Mouse (Mus musculus) embryonic facial prominence, embryonic 14.5 days (tissue): ENCODE measurements around the gene Urb1. TPM values are rescaled to one million over a fixed set of nuclear protein-coding genes. Genes with fewer than 3 reads are reported as not detected.

Experiments
- ATAC-seq: fragments of 200-750 bp; cut with Nextera tagmentation; 2 replicates; pipeline ENCODE4 v1.8.0; 2017; ENCODE audit warnings: low read depth, moderate number of reproducible peaks, moderate TSS enrichment
- DNase-seq: peaks from one replicate; pipeline ENCODE4 v3.0.0-alpha.2; 2015; ENCODE audit warnings: low spot score
- H3K27ac ChIP-seq: fragments of 300-500 bp; sonication (generic); replicated peaks from 2 replicates; pipeline ENCODE4 v1.5.1; 2014; ENCODE audit warnings: low read depth, mild to moderate bottlenecking, low read length, moderate library complexity
- H3K27me3 ChIP-seq: fragments of 300-500 bp; sonication (generic); replicated peaks from 2 replicates; pipeline ENCODE4 v1.6.1; 2014; ENCODE audit warnings: low read length; ENCODE audit not compliant: control insufficient read depth, insufficient read depth
- H3K36me3 ChIP-seq: fragments of 300-500 bp; sonication (generic); 2 replicates; pipeline ENCODE4 v1.6.1; 2014; ENCODE audit warnings: low read length, mixed read lengths; ENCODE audit not compliant: control insufficient read depth, insufficient read depth
- H3K4me1 ChIP-seq: fragments of 300-500 bp; sonication (generic); 2 replicates; pipeline ENCODE4 v1.6.1; 2014; ENCODE audit warnings: antibody characterized with exemption, low read length; ENCODE audit not compliant: control insufficient read depth, insufficient read depth
- H3K4me2 ChIP-seq: fragments of 300-500 bp; sonication (generic); 2 replicates; pipeline ENCODE4 v1.6.1; 2014; ENCODE audit warnings: low read depth, mild to moderate bottlenecking, low read length, moderate library complexity, mixed read lengths
- H3K4me3 ChIP-seq: fragments of 300-500 bp; sonication (generic); 2 replicates; pipeline ENCODE4 v1.5.1; 2014; ENCODE audit warnings: low read depth, mild to moderate bottlenecking, low read length
- H3K9ac ChIP-seq: fragments of 300-500 bp; sonication (generic); 2 replicates; pipeline ENCODE4 v1.6.1; 2014; ENCODE audit warnings: low read depth, mild to moderate bottlenecking, low read length, moderate library complexity, mixed read lengths
- H3K9me3 ChIP-seq: fragments of 300-500 bp; sonication (generic); 2 replicates; pipeline ENCODE4 v1.6.1; 2016; ENCODE audit warnings: low read length; ENCODE audit not compliant: control insufficient read depth
- WGBS: fragments of 180-500 bp; shearing (Covaris S2); extraction: QIAGEN DNeasy Blood & Tissue Kit; methylation state at CpG from one replicate; pipeline ENCODE4 v1.1.7; 2014; 5-methylcytosine and 5-hydroxymethylcytosine counted together
- polyA plus RNA-seq: library from polyadenylated mRNA; unstranded; fragments of >200 nt; fragmentation: Nextera tagmentation; extraction: Ambion mirVana; gene quantifications from 2 replicates; pipeline ENCODE4 v1.2.1, GENCODE M21; 2014

Gene Urb1
- polyA plus RNA-seq, 1 experiment from 2014 or later = 11.6 TPM

DNA sequence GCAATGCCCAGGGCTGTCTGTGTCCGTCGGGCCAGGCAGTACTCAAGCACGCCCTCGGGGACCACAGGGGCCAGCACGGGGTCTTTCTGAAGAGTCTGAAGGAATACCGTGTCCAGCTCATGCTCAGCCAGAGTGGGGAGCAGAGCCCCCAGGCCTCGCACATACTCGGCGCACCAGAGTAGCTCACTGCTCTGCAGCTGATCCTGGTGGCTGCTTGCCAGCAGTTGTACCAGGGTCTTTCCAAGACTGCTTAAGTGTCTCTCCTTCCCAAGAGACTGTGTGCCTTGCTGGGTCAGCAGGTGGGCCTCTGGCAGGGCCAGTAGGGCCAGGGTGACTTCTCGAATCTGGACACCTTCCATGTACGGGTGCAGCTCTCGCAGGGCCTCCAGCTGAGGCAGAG is 36.0 kb downstream of the Urb1 start:
- Histone ChIP-seq H3K27ac (no peak overlapping the region), H3K4me2 (no peak overlapping the region), H3K27me3 (no peaks in the 10 kb centered on the region), H3K9me3 (no peaks in the 10 kb centered on the region), H3K4me1 (no peaks in the 10 kb centered on the region), H3K36me3 (peaks cover 95% of the 10 kb centered on the region), H3K9ac (no peak overlapping the region), H3K4me3 (no peak overlapping the region)
- no peak for ATAC-seq
- DNase-seq = no peak
- 80% methylated on average over 12 of the region's 12 CpGs for WGBS

DNA sequence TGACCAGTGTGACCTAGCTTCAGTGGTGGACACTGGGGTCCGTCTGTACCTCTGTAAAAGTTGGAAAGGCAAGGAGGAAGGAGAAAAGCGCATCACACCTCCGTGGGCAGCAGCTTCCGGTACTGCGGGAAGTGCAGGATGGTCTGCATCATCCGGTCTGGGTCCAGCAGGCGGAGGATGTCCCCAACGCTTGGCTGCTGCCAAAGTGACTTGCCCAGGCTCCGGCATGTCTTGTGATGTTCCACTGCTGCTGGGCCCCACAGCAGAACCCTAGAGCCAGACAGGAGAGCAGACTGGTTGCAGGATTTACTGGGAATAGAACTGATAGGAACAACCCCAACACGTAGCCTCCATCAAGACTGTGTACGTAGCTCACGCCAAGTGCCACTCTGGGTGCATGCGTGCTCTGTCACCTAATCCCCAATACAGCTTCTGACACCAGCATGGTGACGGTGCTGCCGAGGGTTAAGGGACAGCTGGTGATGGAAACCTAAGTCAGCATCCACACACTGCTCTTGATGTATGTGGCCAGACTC is 43.2 kb downstream of the Urb1 start:
- no peaks in the 10 kb centered on the region for H3K9me3 ChIP-seq
- H3K9ac ChIP-seq = no peak overlapping the region
- WGBS = 95% methylated on average over 15 of the region's 15 CpGs
- no peak for DNase-seq
- no peak for ATAC-seq
- no peaks in the 10 kb centered on the region for H3K4me1 ChIP-seq
- H3K4me2 ChIP-seq = no peak overlapping the region
- no peaks in the 10 kb centered on the region for H3K27me3 ChIP-seq
- H3K36me3 ChIP-seq = peaks cover 83% of the 10 kb centered on the region
- no peak overlapping the region for H3K4me3 ChIP-seq
- no peak overlapping the region for H3K27ac ChIP-seq

DNA sequence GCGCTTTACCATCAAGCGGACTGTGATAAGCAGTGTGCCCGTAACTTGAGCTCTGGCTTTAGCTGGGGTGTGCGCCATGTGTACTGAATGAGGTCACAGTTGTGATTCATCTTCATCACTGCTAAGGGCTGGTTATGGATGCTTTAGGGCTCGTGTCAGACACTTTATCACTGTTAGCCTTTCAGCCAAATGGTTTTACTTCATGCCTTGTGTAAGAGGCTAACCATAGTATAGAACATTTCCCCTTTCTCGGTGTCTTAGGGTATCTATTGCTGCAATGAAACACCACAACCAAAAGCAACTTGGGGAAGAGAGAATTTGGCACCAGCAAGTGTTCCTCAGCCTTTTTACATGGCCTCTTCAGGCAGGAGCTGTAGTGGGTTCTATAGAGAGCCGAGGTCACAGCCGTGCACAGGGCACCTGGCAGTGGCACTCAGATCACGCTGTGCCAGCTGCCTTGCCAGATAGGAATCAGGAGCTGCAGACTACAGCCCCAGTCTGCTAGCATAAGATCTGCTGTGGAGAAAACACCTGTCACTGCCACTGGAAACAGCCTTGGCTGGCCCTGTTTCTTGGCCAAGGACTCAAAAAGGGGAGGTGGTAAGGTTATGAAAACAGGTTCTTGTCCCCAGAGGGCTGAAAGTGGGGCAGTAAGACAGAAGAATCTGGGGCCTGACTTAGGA is 44.9 kb downstream of the Urb1 start:
- Histone ChIP-seq H3K27me3 (no peaks in the 10 kb centered on the region), H3K36me3 (peaks cover 80% of the 10 kb centered on the region)
- 87% methylated on average over 9 of the region's 9 CpGs for WGBS

DNA sequence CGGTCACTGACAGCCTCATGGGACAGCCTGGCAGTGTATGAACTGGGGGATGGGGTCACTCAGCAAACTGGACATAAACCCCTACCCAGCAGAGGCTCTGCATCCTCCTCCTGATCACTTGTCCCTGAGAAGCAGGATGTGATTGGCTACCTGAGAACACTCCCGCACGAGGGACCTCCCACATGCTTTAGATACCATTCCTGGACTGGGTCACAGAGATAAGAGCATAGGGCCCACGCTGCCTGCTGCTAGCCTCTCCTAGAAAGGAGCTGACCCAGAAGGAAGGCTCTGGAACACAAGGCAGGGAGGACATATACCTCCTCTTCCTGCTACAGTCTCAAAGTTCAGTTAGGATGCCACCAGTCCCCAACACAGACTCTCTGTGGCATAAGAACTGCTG is 49.7 kb downstream of the Urb1 start:
- no peak overlapping the region for H3K27ac ChIP-seq
- no peak for DNase-seq
- H3K4me3 ChIP-seq = no peak overlapping the region
- no peak overlapping the region for H3K4me2 ChIP-seq
- peaks cover 64% of the 10 kb centered on the region for H3K36me3 ChIP-seq
- no peaks in the 10 kb centered on the region for H3K9me3 ChIP-seq
- no peak overlapping the region for H3K9ac ChIP-seq
- ATAC-seq = no peak
- WGBS = 78% methylated on average over 4 of the region's 4 CpGs
- H3K27me3 ChIP-seq = no peaks in the 10 kb centered on the region
- no peaks in the 10 kb centered on the region for H3K4me1 ChIP-seq

More for the DNA sequence above, 44.9 kb downstream of the Urb1 start:
- DNase-seq = peak; percentile 24
- Histone ChIP-seq H3K9ac (no peak overlapping the region), H3K9me3 (no peaks in the 10 kb centered on the region), H3K27ac (no peak overlapping the region), H3K4me2 (no peak overlapping the region), H3K4me3 (no peak overlapping the region), H3K4me1 (no peaks in the 10 kb centered on the region)
- ATAC-seq = no peak

GRCm38 (mm10) chr16:90759335-90759734 is 50.9 kb downstream of the Urb1 start:
- ATAC-seq = no peak

GRCm38 (mm10) chr16:90753386-90753941 is 56.7 kb downstream of the Urb1 start:
- 86% methylated on average over 12 of the region's 13 CpGs for WGBS
- H3K27me3 ChIP-seq = no peaks in the 10 kb centered on the region
- H3K36me3 ChIP-seq = peaks cover 58% of the 10 kb centered on the region
- no peak for ATAC-seq
- no peak for DNase-seq
- no peak overlapping the region for H3K4me3 ChIP-seq
- H3K9me3 ChIP-seq = no peaks in the 10 kb centered on the region
- no peak overlapping the region for H3K27ac ChIP-seq
- no peak overlapping the region for H3K4me2 ChIP-seq
- no peaks in the 10 kb centered on the region for H3K4me1 ChIP-seq
- H3K9ac ChIP-seq = no peak overlapping the region

More at GRCm38 (mm10) chr16:90759335-90759734, 50.9 kb downstream of the Urb1 start:
- WGBS = 66% methylated on average over 3 of the region's 3 CpGs
- no peak overlapping the region for H3K9ac ChIP-seq
- H3K9me3 ChIP-seq = no peaks in the 10 kb centered on the region
- no peaks in the 10 kb centered on the region for H3K27me3 ChIP-seq
- H3K4me3 ChIP-seq = no peak overlapping the region
- no peak overlapping the region for H3K4me2 ChIP-seq
- no peak overlapping the region for H3K27ac ChIP-seq
- no peak for DNase-seq
- no peaks in the 10 kb centered on the region for H3K4me1 ChIP-seq
- H3K36me3 ChIP-seq = peaks cover 66% of the 10 kb centered on the region

- Histone ChIP-seq H3K9me3 (no peaks in the 10 kb centered on the region), H3K4me1 (no peaks in the 10 kb centered on the region), H3K4me3 (no peak overlapping the region), H3K27ac (no peak overlapping the region), H3K4me2 (no peak overlapping the region), H3K9ac (no peak overlapping the region), H3K27me3 (no peaks in the 10 kb centered on the region), H3K36me3 (peaks cover 26% of the 10 kb centered on the region)
- no peak for ATAC-seq
- no peak for DNase-seq
- 92% methylated on average over 7 of the region's 7 CpGs for WGBS
Observed at GRCm38 (mm10) chr16:90748169-90748568, 62.0 kb downstream of the Urb1 start.

DNA sequence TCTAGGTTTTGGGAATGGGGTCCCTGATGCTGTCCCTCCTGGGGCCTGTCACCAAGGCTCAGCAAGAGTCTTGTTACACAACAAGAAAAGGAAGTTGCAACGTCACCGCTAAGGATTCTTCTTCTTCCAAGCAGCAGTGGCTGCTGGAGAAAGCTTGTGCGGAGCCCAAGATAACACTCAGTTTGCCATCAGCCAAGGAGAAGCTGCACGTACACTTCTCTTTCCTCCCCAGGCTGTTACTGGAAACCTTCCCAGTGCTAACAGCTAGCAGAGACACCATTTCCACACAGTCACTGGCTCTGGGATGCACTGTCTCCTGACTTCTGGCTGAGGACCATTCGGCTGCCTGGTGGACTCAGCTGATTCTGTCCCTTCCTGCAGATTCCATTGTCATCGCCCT is 63.1 kb downstream of the Urb1 start:
- Histone ChIP-seq H3K4me3 (no peak overlapping the region), H3K4me1 (no peaks in the 10 kb centered on the region; the same call in 1 of the 2 replicates), H3K4me2 (no peak overlapping the region), H3K9me3 (no peaks in the 10 kb centered on the region), H3K27me3 (no peaks in the 10 kb centered on the region), H3K27ac (no peak overlapping the region), H3K9ac (no peak overlapping the region), H3K36me3 (peaks cover 17% of the 10 kb centered on the region)
- no peak for DNase-seq
- WGBS = 81% methylated on average over 6 of the region's 6 CpGs
- no peak for ATAC-seq
